Mouse (Mus musculus): ENCODE measurements around the gene Syt12. TPM values are rescaled to one million over a fixed set of nuclear protein-coding genes. Genes with fewer than 3 reads are reported as not detected.
A peak's percentile ranks its signal among the peaks of the same experiment; 100 is the strongest.

Syt12 gene
- total and polyA plus RNA-seq, 2 experiments from 2014 or later = 2.9 to 13.0 TPM

GRCm38 (mm10) chr19:4414631-4415030 lies 62.6 kb downstream of the Syt12 start:
- Histone ChIP-seq H3K9me3 (ENCODE audit: low read length) (no peaks in the 10 kb centered on the region), H3K9ac (no peak overlapping the region), H3K4me2 (ENCODE audit: low read depth) (no peak overlapping the region), H3K27me3 (ENCODE audit: insufficient read depth, low read length) (no peaks in the 10 kb centered on the region), H3K4me3 (ENCODE audit: low read depth, low read length) (no peak overlapping the region), H3K36me3 (ENCODE audit: insufficient read depth) (no peaks in the 10 kb centered on the region), H3K4me1 (ENCODE audit: insufficient read depth) (no peaks in the 10 kb centered on the region), H3K27ac (ENCODE audit: low read depth, low read length) (no peak overlapping the region)
- 79% methylated on average over 1 of the region's 1 CpGs for whole genome bisulfite sequencing
- no peak for TF ChIP-seq CTCF (IDR thresholded peaks at IDR 0.05; ENCODE audit: low read depth)
- DNase-seq = no peak
- no peak for ATAC-seq

- no peak overlapping the region for H3K27ac ChIP-seq (ENCODE audit: low read depth, low read length)
- H3K4me2 ChIP-seq (ENCODE audit: low read depth) = no peak overlapping the region
- no peak overlapping the region for H3K9ac ChIP-seq
- TF ChIP-seq CTCF (IDR thresholded peaks at IDR 0.05; ENCODE audit: low read depth) = no peak
- no peaks in the 10 kb centered on the region for H3K27me3 ChIP-seq (ENCODE audit: insufficient read depth, low read length)
- ATAC-seq = no peak
- H3K4me1 ChIP-seq (ENCODE audit: insufficient read depth) = no peaks in the 10 kb centered on the region
- 66% methylated on average over 2 of the region's 2 CpGs for WGBS
- no peaks in the 10 kb centered on the region for H3K36me3 ChIP-seq (ENCODE audit: insufficient read depth)
- DNase-seq = no peak
- no peak overlapping the region for H3K4me3 ChIP-seq (ENCODE audit: low read depth, low read length)
- H3K9me3 ChIP-seq (ENCODE audit: low read length) = no peaks in the 10 kb centered on the region
These were observed 68.2 kb downstream of the Syt12 start for GRCm38 (mm10) chr19:4409062-4409461.

- DNase-seq (no peak), ATAC-seq (no peak)
- Histone ChIP-seq H3K9ac (no peak overlapping the region), H3K9me3 (ENCODE audit: low read length) (no peaks in the 10 kb centered on the region), H3K36me3 (ENCODE audit: insufficient read depth) (no peaks in the 10 kb centered on the region), H3K4me2 (ENCODE audit: low read depth) (no peak overlapping the region), H3K27me3 (ENCODE audit: insufficient read depth, low read length) (no peaks in the 10 kb centered on the region), H3K4me3 (ENCODE audit: low read depth, low read length) (no peak overlapping the region), H3K27ac (ENCODE audit: low read depth, low read length) (no peak overlapping the region), H3K4me1 (ENCODE audit: insufficient read depth) (no peaks in the 10 kb centered on the region)
- WGBS = 92% methylated on average over 2 of the region's 2 CpGs
- TF ChIP-seq CTCF (IDR thresholded peaks at IDR 0.05; ENCODE audit: low read depth) = no peak
These were observed 72.4 kb downstream of the Syt12 start for GRCm38 (mm10) chr19:4404840-4405239.

GRCm38 (mm10) chr19:4398959-4399358 lies 78.3 kb downstream of the Syt12 start:
- no peak for DNase-seq
- no peak for ATAC-seq
- Histone ChIP-seq H3K27me3 (ENCODE audit: insufficient read depth, low read length) (no peaks in the 10 kb centered on the region), H3K9me3 (ENCODE audit: low read length) (no peaks in the 10 kb centered on the region), H3K4me1 (ENCODE audit: insufficient read depth) (no peaks in the 10 kb centered on the region), H3K4me3 (ENCODE audit: low read depth, low read length) (no peak overlapping the region), H3K36me3 (ENCODE audit: insufficient read depth) (no peaks in the 10 kb centered on the region), H3K27ac (ENCODE audit: low read depth, low read length) (no peak overlapping the region), H3K9ac (no peak overlapping the region), H3K4me2 (ENCODE audit: low read depth) (0 out of 2 replicates have a peak overlapping the region, but pooled peaks have one; percentile 98)
- no peak for TF ChIP-seq CTCF (IDR thresholded peaks at IDR 0.05; ENCODE audit: low read depth)
- WGBS = 71% methylated on average over 4 of the region's 4 CpGs

- DNase-seq (no peak), ATAC-seq (no peak)
- Histone ChIP-seq H3K27ac (ENCODE audit: low read depth, low read length) (no peak overlapping the region), H3K4me3 (ENCODE audit: low read depth, low read length) (peak overlapping the region; percentile 100), H3K36me3 (ENCODE audit: insufficient read depth) (no peaks in the 10 kb centered on the region), H3K4me2 (ENCODE audit: low read depth) (peak overlapping the region; percentile 98), H3K27me3 (ENCODE audit: insufficient read depth, low read length) (no peaks in the 10 kb centered on the region), H3K9me3 (ENCODE audit: low read length) (no peaks in the 10 kb centered on the region), H3K4me1 (ENCODE audit: insufficient read depth) (peaks cover 2% of the 10 kb centered on the region; the same call in 1 of the 2 replicates), H3K9ac (peak overlapping the region; percentile 86; the same call in 1 of the 2 replicates)
- no peak for TF ChIP-seq CTCF (IDR thresholded peaks at IDR 0.05; ENCODE audit: low read depth)
- 33% methylated on average over 8 of the region's 8 CpGs for WGBS
These were observed 78.7 kb downstream of the Syt12 start for GRCm38 (mm10) chr19:4398630-4398948.

- H3K4me2 ChIP-seq (ENCODE audit: low read depth) = peak within 1 kb of the TSS; percentile 98
- no peaks in the 10 kb centered on the region for H3K27me3 ChIP-seq (ENCODE audit: insufficient read depth, low read length)
- peak within 1 kb of the TSS; percentile 83 for H3K27ac ChIP-seq (ENCODE audit: low read depth, low read length)
- 6% methylated on average over 79 of the region's 82 CpGs for WGBS
- H3K4me3 ChIP-seq (ENCODE audit: low read depth, low read length) = peak within 1 kb of the TSS; percentile 100
- peak within 1 kb of the TSS; percentile 86 for H3K9ac ChIP-seq
- no peaks in the 10 kb centered on the region for H3K9me3 ChIP-seq (ENCODE audit: low read length)
- H3K4me1 ChIP-seq (ENCODE audit: insufficient read depth) = peaks cover 5% of the 10 kb centered on the region; the same call in 1 of the 2 replicates
- DNase-seq = peak; percentile 68
- ATAC-seq = peak; percentile 26
- H3K36me3 ChIP-seq (ENCODE audit: insufficient read depth) = no peaks in the 10 kb centered on the region
- TF ChIP-seq CTCF (IDR thresholded peaks at IDR 0.05; ENCODE audit: low read depth) = no peak
These were observed 79.2 kb downstream of the Syt12 start, which contains the start of gene Kdm2a for GRCm38 (mm10) chr19:4397798-4398629. Gene Kdm2a, minus strand, starts transcription at chr19:4398285.

Data from forebrain, postnatal 0 days (tissue).